Comparison of ENCODE assay signal across 17 mouse cellular contexts in genomic region chr10:3490052-3490451, GRCm38 (mm10). TPM values are rescaled to one million over a fixed set of nuclear protein-coding genes. Genes with fewer than 3 reads are reported as not detected.
"Had no signal": no experiment of that assay in that cellular context is flagged by ENCODE, and none has a peak within 500 bp of the region (broad histone marks: within the 10 kb centered on the region; RNA-seq: fewer than 3 reads in every experiment).

No protein-coding gene starts in this region.

- H3K9ac ChIP-seq: limb, embryonic 15.5 days; liver, embryonic 12.5 days; lung, embryonic 14.5 days; neural tube, embryonic 13.5 days had no signal

- H3K4me2 ChIP-seq: limb, embryonic 15.5 days; liver, embryonic 12.5 days; lung, embryonic 14.5 days; neural tube, embryonic 13.5 days had no signal

- H3K9me3 ChIP-seq: limb, embryonic 15.5 days; liver, embryonic 12.5 days; midbrain, embryonic 10.5 days; neural tube, embryonic 13.5 days had no signal

- DNase-seq: kidney, adult 11 months; lung, embryonic 14.5 days; lung, postnatal 10 days; lung, postnatal 4 days; midbrain, embryonic 14.5 days; retina, postnatal 1 day; right cerebral cortex, postnatal 4 days; spleen, adult 18-20 months; thymus, adult 18-20 months; thymus, postnatal 14 days had no signal

- H3K36me3 ChIP-seq: limb, embryonic 15.5 days; liver, embryonic 12.5 days; midbrain, embryonic 10.5 days; neural tube, embryonic 13.5 days had no signal

- H3K27me3 ChIP-seq: limb, embryonic 15.5 days; liver, embryonic 12.5 days; neural tube, embryonic 13.5 days had no signal

- H3K4me1 ChIP-seq: limb, embryonic 15.5 days; liver, embryonic 12.5 days; midbrain, embryonic 10.5 days; neural tube, embryonic 13.5 days had no signal

- ATAC-seq: liver, embryonic 12.5 days had no signal

- H3K4me3 ChIP-seq: left cerebral cortex, adult 2 months; limb, embryonic 15.5 days; liver, embryonic 12.5 days; midbrain, embryonic 10.5 days; neural tube, embryonic 13.5 days had no signal

- H3K27ac ChIP-seq: left cerebral cortex, adult 2 months; limb, embryonic 15.5 days; liver, embryonic 12.5 days; midbrain, embryonic 10.5 days; neural tube, embryonic 13.5 days had no signal

RNA-seq across cellular contexts. Expression of gene Iyd, which starts 50.0 kb away (rescaled TPM):
- total RNA-seq: left cerebral cortex, adult 2 months; megakaryocyte, adult 5-6 weeks had no signal
- polyA plus RNA-seq: limb, embryonic 11.5 days; midbrain, embryonic 10.5 days had no signal
